Mouse (Mus musculus): Measurements from ENCODE around the gene Mettl7a3. TPM values are rescaled to one million over a fixed set of nuclear protein-coding genes. Genes with fewer than 3 reads are reported as not detected.
"Not testable (repeated sequence)": the region's sequence is repeated elsewhere in the genome, so short reads cannot be mapped to it uniquely, and the experiment has no call there.

Gene Mettl7a3
- polyA plus RNA-seq, 1 experiment from 2014 or later: 0.17 TPM

GRCm38 (mm10) chr15:100337328-100337727 is 2.6 kb downstream of the Mettl7a3 start:
- not testable (repeated sequence) for H3K9me3 ChIP-seq (replicated peaks; ENCODE audit: control insufficient read depth, low read length); ATAC-seq (replicated peaks; ENCODE audit: insufficient number of reproducible peaks, low FRiP score, low TSS enrichment, low read depth); H3K4me2 ChIP-seq (ENCODE audit: low read depth, low read length); DNase-seq (ENCODE audit: low spot score); H3K9ac ChIP-seq (replicated peaks; ENCODE audit: low read length); H3K27me3 ChIP-seq (ENCODE audit: control insufficient read depth, insufficient read depth, low read length); H3K36me3 ChIP-seq (replicated peaks; ENCODE audit: control insufficient read depth, insufficient read depth, low read depth, low read length); H3K27ac ChIP-seq (replicated peaks; ENCODE audit: low read depth, low read length); H3K4me1 ChIP-seq (ENCODE audit: control insufficient read depth, insufficient read depth, low read length); H3K4me3 ChIP-seq (ENCODE audit: low read depth, low read length)

- not testable (repeated sequence) for H3K9ac ChIP-seq (replicated peaks; ENCODE audit: low read length); H3K27ac ChIP-seq (replicated peaks; ENCODE audit: low read depth, low read length); H3K36me3 ChIP-seq (replicated peaks; ENCODE audit: control insufficient read depth, insufficient read depth, low read depth, low read length); H3K4me2 ChIP-seq (ENCODE audit: low read depth, low read length); H3K27me3 ChIP-seq (ENCODE audit: control insufficient read depth, insufficient read depth, low read length); H3K4me3 ChIP-seq (ENCODE audit: low read depth, low read length); H3K9me3 ChIP-seq (replicated peaks; ENCODE audit: control insufficient read depth, low read length); H3K4me1 ChIP-seq (ENCODE audit: control insufficient read depth, insufficient read depth, low read length)
- ATAC-seq (replicated peaks; ENCODE audit: insufficient number of reproducible peaks, low FRiP score, low TSS enrichment, low read depth) (0 out of 2 replicates have a peak, but pooled peaks have one; percentile 27), DNase-seq (ENCODE audit: low spot score) (peak; percentile 62)
- 30% methylated on average over 7 of the region's 10 CpGs for WGBS
These were observed 3.1 kb downstream of the Mettl7a3 start for GRCm38 (mm10) chr15:100337847-100338246.

GRCm38 (mm10) chr15:100341314-100341980 is 6.7 kb downstream of the Mettl7a3 start:
- H3K27me3 ChIP-seq (ENCODE audit: control insufficient read depth, insufficient read depth, low read length); H3K4me2 ChIP-seq (ENCODE audit: low read depth, low read length); H3K9ac ChIP-seq (replicated peaks; ENCODE audit: low read length); H3K36me3 ChIP-seq (replicated peaks; ENCODE audit: control insufficient read depth, insufficient read depth, low read depth, low read length); ATAC-seq (replicated peaks; ENCODE audit: insufficient number of reproducible peaks, low FRiP score, low TSS enrichment, low read depth); DNase-seq (ENCODE audit: low spot score); H3K27ac ChIP-seq (replicated peaks; ENCODE audit: low read depth, low read length); H3K4me1 ChIP-seq (ENCODE audit: control insufficient read depth, insufficient read depth, low read length); H3K4me3 ChIP-seq (ENCODE audit: low read depth, low read length); H3K9me3 ChIP-seq (replicated peaks; ENCODE audit: control insufficient read depth, low read length): not testable (repeated sequence)
- WGBS: 77% methylated on average over 4 of the region's 5 CpGs

GRCm38 (mm10) chr15:100345484-100345883 is 10.8 kb downstream of the Mettl7a3 start:
- H3K27ac ChIP-seq (replicated peaks; ENCODE audit: low read depth, low read length): no peak overlapping the region

GRCm38 (mm10) chr15:100346761-100347160 is 12.0 kb downstream of the Mettl7a3 start:
- 68% methylated on average over 12 of the region's 14 CpGs for WGBS
- Histone ChIP-seq H3K9ac (replicated peaks; ENCODE audit: low read length) (no peak overlapping the region), H3K9me3 (replicated peaks; ENCODE audit: control insufficient read depth, low read length) (no peaks in the 10 kb centered on the region), H3K4me1 (ENCODE audit: control insufficient read depth, insufficient read depth, low read length) (no peaks in the 10 kb centered on the region), H3K27ac (replicated peaks; ENCODE audit: low read depth, low read length) (peak overlapping the region; percentile 13; the same call in 1 of the 2 replicates), H3K27me3 (ENCODE audit: control insufficient read depth, insufficient read depth, low read length) (no peaks in the 10 kb centered on the region), H3K4me3 (ENCODE audit: low read depth, low read length) (no peak overlapping the region), H3K36me3 (replicated peaks; ENCODE audit: control insufficient read depth, insufficient read depth, low read depth, low read length) (no peaks in the 10 kb centered on the region), H3K4me2 (ENCODE audit: low read depth, low read length) (no peak overlapping the region)
- no peak for DNase-seq (ENCODE audit: low spot score)
- peak; percentile 29; the same call in 1 of the 2 replicates for ATAC-seq (replicated peaks; ENCODE audit: insufficient number of reproducible peaks, low FRiP score, low TSS enrichment, low read depth)

More at GRCm38 (mm10) chr15:100345484-100345883, 10.8 kb downstream of the Mettl7a3 start:
- Histone ChIP-seq H3K9me3 (replicated peaks; ENCODE audit: control insufficient read depth, low read length) (no peaks in the 10 kb centered on the region), H3K4me2 (ENCODE audit: low read depth, low read length) (no peak overlapping the region), H3K9ac (replicated peaks; ENCODE audit: low read length) (no peak overlapping the region), H3K36me3 (replicated peaks; ENCODE audit: control insufficient read depth, insufficient read depth, low read depth, low read length) (no peaks in the 10 kb centered on the region), H3K27me3 (ENCODE audit: control insufficient read depth, insufficient read depth, low read length) (no peaks in the 10 kb centered on the region), H3K4me1 (ENCODE audit: control insufficient read depth, insufficient read depth, low read length) (no peaks in the 10 kb centered on the region), H3K4me3 (ENCODE audit: low read depth, low read length) (no peak overlapping the region)
- ATAC-seq (replicated peaks; ENCODE audit: insufficient number of reproducible peaks, low FRiP score, low TSS enrichment, low read depth) (no peak), DNase-seq (ENCODE audit: low spot score) (no peak)

- no peak for ATAC-seq (replicated peaks; ENCODE audit: insufficient number of reproducible peaks, low FRiP score, low TSS enrichment, low read depth)
- no peak overlapping the region for H3K9ac ChIP-seq (replicated peaks; ENCODE audit: low read length)
- H3K27me3 ChIP-seq (ENCODE audit: control insufficient read depth, insufficient read depth, low read length): no peaks in the 10 kb centered on the region
- H3K27ac ChIP-seq (replicated peaks; ENCODE audit: low read depth, low read length): no peak overlapping the region
- H3K4me3 ChIP-seq (ENCODE audit: low read depth, low read length): no peak overlapping the region
- H3K4me1 ChIP-seq (ENCODE audit: control insufficient read depth, insufficient read depth, low read length): no peaks in the 10 kb centered on the region
- 52% methylated on average over 2 of the region's 2 CpGs for WGBS
- no peaks in the 10 kb centered on the region for H3K9me3 ChIP-seq (replicated peaks; ENCODE audit: control insufficient read depth, low read length)
- H3K4me2 ChIP-seq (ENCODE audit: low read depth, low read length): no peak overlapping the region
- no peaks in the 10 kb centered on the region for H3K36me3 ChIP-seq (replicated peaks; ENCODE audit: control insufficient read depth, insufficient read depth, low read depth, low read length)
- DNase-seq (ENCODE audit: low spot score): no peak
These were observed 14.8 kb downstream of the Mettl7a3 start for GRCm38 (mm10) chr15:100349496-100349895.

GRCm38 (mm10) chr15:100351501-100352060 is 16.9 kb downstream of the Mettl7a3 start:
- WGBS: 62% methylated on average over 6 of the region's 6 CpGs
- Histone ChIP-seq H3K4me2 (ENCODE audit: low read depth, low read length) (no peak overlapping the region), H3K9ac (replicated peaks; ENCODE audit: low read length) (no peak overlapping the region), H3K27me3 (ENCODE audit: control insufficient read depth, insufficient read depth, low read length) (no peaks in the 10 kb centered on the region), H3K4me3 (ENCODE audit: low read depth, low read length) (no peak overlapping the region), H3K36me3 (replicated peaks; ENCODE audit: control insufficient read depth, insufficient read depth, low read depth, low read length) (no peaks in the 10 kb centered on the region), H3K9me3 (replicated peaks; ENCODE audit: control insufficient read depth, low read length) (no peaks in the 10 kb centered on the region), H3K4me1 (ENCODE audit: control insufficient read depth, insufficient read depth, low read length) (no peaks in the 10 kb centered on the region), H3K27ac (replicated peaks; ENCODE audit: low read depth, low read length) (no peak overlapping the region)
- ATAC-seq (replicated peaks; ENCODE audit: insufficient number of reproducible peaks, low FRiP score, low TSS enrichment, low read depth) (no peak), DNase-seq (ENCODE audit: low spot score) (no peak)

GRCm38 (mm10) chr15:100352711-100353250 is 18.1 kb downstream of the Mettl7a3 start, which contains the start of the genes Methig1 and Mettl7a2:
Gene Methig1, plus strand, starts transcription at chr15:100353149.
Gene Mettl7a2, plus strand, starts transcription at chr15:100353200.
- Histone ChIP-seq H3K4me2 (ENCODE audit: low read depth, low read length) (no peak within 1 kb of the TSS), H3K4me3 (ENCODE audit: low read depth, low read length) (no peak within 1 kb of the TSS), H3K27ac (replicated peaks; ENCODE audit: low read depth, low read length) (no peak within 1 kb of the TSS), H3K27me3 (ENCODE audit: control insufficient read depth, insufficient read depth, low read length) (no peaks in the 10 kb centered on the region), H3K36me3 (replicated peaks; ENCODE audit: control insufficient read depth, insufficient read depth, low read depth, low read length) (no peaks in the 10 kb centered on the region), H3K9ac (replicated peaks; ENCODE audit: low read length) (no peak within 1 kb of the TSS), H3K4me1 (ENCODE audit: control insufficient read depth, insufficient read depth, low read length) (no peaks in the 10 kb centered on the region), H3K9me3 (replicated peaks; ENCODE audit: control insufficient read depth, low read length) (no peaks in the 10 kb centered on the region)
- 68% methylated on average over 10 of the region's 10 CpGs for WGBS
- ATAC-seq (replicated peaks; ENCODE audit: insufficient number of reproducible peaks, low FRiP score, low TSS enrichment, low read depth) (no peak), DNase-seq (ENCODE audit: low spot score) (no peak)

Data from embryonic facial prominence, embryonic 11.5 days (tissue).